Mouse (Mus musculus) neural tube, embryonic 11.5 days (tissue): ENCODE data around the gene Lpin3. TPM values are rescaled to one million over a fixed set of nuclear protein-coding genes. Genes with fewer than 3 reads are reported as not detected.

ENCODE experiments used
- ATAC-seq: fragments of 200-750 bp; cut with Nextera tagmentation; 2 replicates; pipeline ENCODE4 v1.8.0; 2017; ENCODE audit warnings: moderate number of reproducible peaks, mild to moderate bottlenecking, moderate TSS enrichment, moderate library complexity; ENCODE audit not compliant: insufficient read depth, low FRiP score, low TSS enrichment
- DNase-seq: peaks from one replicate; pipeline ENCODE4 v3.0.0-alpha.2; 2015; ENCODE audit warnings: low spot score
- H3K27ac ChIP-seq: fragments of 300-500 bp; sonication (generic); 2 replicates; pipeline ENCODE4 v1.5.1; 2014; ENCODE audit warnings: low read depth, mild to moderate bottlenecking, low read length
- H3K27me3 ChIP-seq: fragments of 300-500 bp; sonication (generic); 2 replicates; pipeline ENCODE4 v1.6.1; 2014; ENCODE audit warnings: mild to moderate bottlenecking, low read length, mixed read lengths; ENCODE audit not compliant: control insufficient read depth, insufficient read depth
- H3K36me3 ChIP-seq: fragments of 300-500 bp; sonication (generic); 2 replicates; pipeline ENCODE4 v1.6.1; 2014; ENCODE audit warnings: mild to moderate bottlenecking, low read length, moderate library complexity, mixed read lengths; ENCODE audit not compliant: control insufficient read depth, insufficient read depth
- H3K4me1 ChIP-seq: fragments of 300-500 bp; sonication (generic); 2 replicates; pipeline ENCODE4 v1.6.1; 2014; ENCODE audit warnings: low read length, mixed read lengths; ENCODE audit not compliant: control insufficient read depth, insufficient read depth
- H3K4me2 ChIP-seq: fragments of 300-500 bp; sonication (generic); 2 replicates; pipeline ENCODE4 v1.6.1; 2014; ENCODE audit warnings: low read depth, mild to moderate bottlenecking, moderate library complexity
- H3K4me3 ChIP-seq: fragments of 300-500 bp; sonication (generic); 2 replicates; pipeline ENCODE4 v1.5.1; 2014; ENCODE audit warnings: low read depth, low read length
- H3K9ac ChIP-seq: fragments of 300-500 bp; sonication (generic); 2 replicates; pipeline ENCODE4 v1.6.1; 2014; ENCODE audit warnings: mild to moderate bottlenecking, low read length
- H3K9me3 ChIP-seq: fragments of 300-500 bp; sonication (generic); 2 replicates; pipeline ENCODE4 v1.6.1; 2016; ENCODE audit warnings: low read length; ENCODE audit not compliant: control insufficient read depth
- WGBS: fragments of 180-500 bp; shearing (Covaris S2); extraction: QIAGEN DNeasy Blood & Tissue Kit; methylation state at CpG from one replicate; pipeline ENCODE4 v1.1.7; 2014; 5-methylcytosine and 5-hydroxymethylcytosine counted together
- polyA plus RNA-seq: library from polyadenylated mRNA; unstranded; fragments of >200 nt; fragmentation: Nextera tagmentation; extraction: Ambion mirVana; gene quantifications from 2 replicates; pipeline ENCODE4 v1.2.1, GENCODE M21; 2014

Gene Lpin3
- polyA plus RNA-seq, 1 experiment from 2014 or later = 0.29 TPM

DNA sequence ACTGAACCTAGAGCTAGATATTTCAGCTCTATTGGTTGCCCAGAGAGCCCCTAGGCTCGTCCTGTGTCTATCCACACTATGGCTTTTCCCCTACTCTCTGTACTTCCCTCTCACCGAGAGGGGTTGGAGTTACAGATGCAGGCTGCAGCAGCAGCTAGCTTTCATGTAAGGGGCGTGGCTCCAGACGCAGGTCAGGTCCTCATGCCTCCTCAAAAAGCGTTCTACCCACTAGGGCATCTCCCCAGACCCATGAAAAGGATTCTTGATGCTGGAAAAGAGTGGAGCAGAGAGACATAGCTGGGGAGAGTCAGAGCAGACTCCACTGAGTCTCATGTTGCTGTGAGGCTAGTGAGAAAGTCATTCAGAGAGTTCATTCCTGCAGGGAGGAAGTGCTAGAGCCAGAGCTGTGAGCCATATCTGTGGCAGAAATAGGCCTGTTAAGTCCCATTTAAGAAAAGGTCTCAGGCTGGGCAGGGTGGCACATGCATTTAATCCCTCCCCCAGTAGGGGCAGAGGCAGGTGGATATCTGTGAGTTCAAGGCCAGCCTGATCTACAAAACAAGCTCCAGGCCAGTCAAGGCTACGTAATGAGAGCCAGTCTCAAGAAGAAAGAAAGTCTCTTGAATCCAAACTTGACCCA is 1.1 kb downstream of the Lpin3 start:
- H3K27ac ChIP-seq = no peak overlapping the region
- 55% methylated on average over 6 of the region's 6 CpGs for WGBS
- no peak for ATAC-seq
- no peak overlapping the region for H3K4me3 ChIP-seq
- DNase-seq = no peak
- H3K36me3 ChIP-seq = no peaks in the 10 kb centered on the region
- no peaks in the 10 kb centered on the region for H3K27me3 ChIP-seq
- no peaks in the 10 kb centered on the region for H3K4me1 ChIP-seq
- H3K9ac ChIP-seq = no peak overlapping the region
- no peaks in the 10 kb centered on the region for H3K9me3 ChIP-seq
- H3K4me2 ChIP-seq = no peak overlapping the region

DNA sequence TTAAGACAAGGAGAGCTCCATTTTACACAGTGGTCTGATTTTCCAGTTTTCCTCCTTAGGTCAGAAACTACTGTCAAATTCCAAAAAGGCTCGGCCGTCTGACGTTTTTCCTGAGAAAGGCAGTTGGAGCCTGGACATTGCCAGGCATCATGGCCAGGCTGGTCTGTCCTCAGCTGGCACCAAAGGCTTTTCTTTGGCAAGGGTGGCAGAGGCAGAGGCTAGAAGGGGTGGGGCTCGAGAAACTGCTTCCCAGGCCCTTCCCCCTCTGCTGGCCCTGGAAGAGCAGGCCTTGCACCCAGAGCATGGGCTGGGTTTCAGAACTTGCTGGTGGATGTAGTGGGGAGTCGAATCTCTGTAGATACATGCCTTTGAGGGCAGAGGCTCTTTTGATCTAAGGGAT is 2.0 kb downstream of the Lpin3 start:
- Histone ChIP-seq H3K9ac (no peak overlapping the region), H3K27ac (no peak overlapping the region), H3K36me3 (no peaks in the 10 kb centered on the region), H3K4me3 (no peak overlapping the region), H3K27me3 (no peaks in the 10 kb centered on the region), H3K9me3 (no peaks in the 10 kb centered on the region), H3K4me1 (no peaks in the 10 kb centered on the region), H3K4me2 (no peak overlapping the region)
- no peak for ATAC-seq
- 74% methylated on average over 5 of the region's 5 CpGs for WGBS
- no peak for DNase-seq

DNA sequence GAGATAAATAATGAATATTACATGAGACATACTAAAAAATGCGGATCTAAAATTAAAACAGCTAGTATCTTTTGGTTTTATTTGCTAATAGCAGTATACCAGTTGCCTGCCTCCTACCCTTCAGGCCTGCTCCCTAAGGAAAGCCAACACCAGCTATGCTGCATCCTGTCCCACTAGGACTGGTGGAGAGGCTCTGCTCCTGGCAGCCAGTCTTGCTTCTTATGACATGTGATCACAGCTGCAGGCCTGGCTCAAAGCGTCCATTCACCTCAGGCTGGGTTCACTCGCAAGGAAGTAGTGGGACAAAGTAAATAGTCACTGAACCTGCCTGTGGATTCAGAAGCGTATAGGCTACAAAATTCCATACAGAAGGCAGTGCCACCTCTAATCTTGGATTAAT is 3.4 kb downstream of the Lpin3 start:
- peaks cover 5% of the 10 kb centered on the region; the same call in 1 of the 2 replicates for H3K4me1 ChIP-seq
- ATAC-seq = no peak
- H3K27ac ChIP-seq = no peak overlapping the region
- H3K27me3 ChIP-seq = peaks cover 12% of the 10 kb centered on the region
- H3K9me3 ChIP-seq = no peaks in the 10 kb centered on the region
- H3K36me3 ChIP-seq = no peaks in the 10 kb centered on the region
- DNase-seq = no peak
- WGBS = 79% methylated on average over 4 of the region's 4 CpGs
- H3K4me2 ChIP-seq = no peak overlapping the region
- H3K9ac ChIP-seq = no peak overlapping the region
- H3K4me3 ChIP-seq = no peak overlapping the region

DNA sequence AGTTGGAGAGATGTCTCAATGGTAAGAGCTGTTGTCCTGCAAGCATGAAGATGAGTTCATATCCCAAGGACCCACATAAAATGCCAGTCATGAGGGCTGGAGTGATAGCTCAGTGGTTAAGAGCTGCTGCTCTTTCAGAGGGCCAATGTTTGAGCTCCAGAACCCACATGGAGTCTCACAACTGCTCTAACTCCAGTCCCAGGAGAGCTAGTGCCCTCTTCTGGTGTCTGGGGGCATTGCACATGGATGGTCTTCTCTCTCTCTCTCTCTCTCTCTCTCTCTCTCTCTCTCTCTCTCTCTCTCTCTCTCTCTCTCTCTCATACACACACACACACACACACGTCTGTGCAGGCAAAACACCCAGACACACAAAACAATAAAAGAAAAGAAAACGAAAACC is 4.4 kb downstream of the Lpin3 start:
- DNase-seq (peak; percentile 58), ATAC-seq (no peak)
- no peak overlapping the region for H3K4me3 ChIP-seq
- H3K27ac ChIP-seq = no peak overlapping the region
- H3K9me3 ChIP-seq = no peaks in the 10 kb centered on the region
- peaks cover 12% of the 10 kb centered on the region for H3K27me3 ChIP-seq
- H3K36me3 ChIP-seq = no peaks in the 10 kb centered on the region
- H3K4me2 ChIP-seq = no peak overlapping the region
- no peak overlapping the region for H3K9ac ChIP-seq
- peaks cover 5% of the 10 kb centered on the region; the same call in 1 of the 2 replicates for H3K4me1 ChIP-seq
- WGBS = 34% methylated on average over 2 of the region's 2 CpGs

DNA sequence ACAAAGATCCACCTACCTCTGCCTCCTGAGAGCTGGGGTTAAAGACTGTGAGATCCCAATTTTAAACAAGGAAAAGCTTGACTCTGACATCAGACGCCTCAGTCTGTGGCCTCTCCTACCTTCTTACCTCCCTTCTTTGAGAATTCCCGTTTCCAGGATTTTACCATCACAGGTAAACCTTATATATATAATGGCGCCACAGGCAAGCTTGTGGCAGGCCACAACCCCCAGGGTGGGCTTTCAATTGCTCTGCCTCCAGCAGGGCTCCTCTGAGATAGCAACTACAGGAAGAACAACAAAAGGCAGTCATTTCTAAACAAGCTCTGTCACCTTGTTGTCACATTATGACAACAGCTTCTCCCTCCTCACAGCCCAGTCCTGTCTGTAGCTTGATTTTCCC is 5.8 kb downstream of the Lpin3 start:
- H3K4me3 ChIP-seq = no peak overlapping the region
- WGBS = 71% methylated on average over 3 of the region's 3 CpGs
- no peak overlapping the region for H3K27ac ChIP-seq
- H3K9ac ChIP-seq = no peak overlapping the region
- no peaks in the 10 kb centered on the region for H3K9me3 ChIP-seq
- peaks cover 5% of the 10 kb centered on the region; the same call in 1 of the 2 replicates for H3K4me1 ChIP-seq
- DNase-seq = no peak
- ATAC-seq = no peak
- H3K36me3 ChIP-seq = no peaks in the 10 kb centered on the region
- H3K27me3 ChIP-seq = peaks cover 12% of the 10 kb centered on the region
- H3K4me2 ChIP-seq = no peak overlapping the region

DNA sequence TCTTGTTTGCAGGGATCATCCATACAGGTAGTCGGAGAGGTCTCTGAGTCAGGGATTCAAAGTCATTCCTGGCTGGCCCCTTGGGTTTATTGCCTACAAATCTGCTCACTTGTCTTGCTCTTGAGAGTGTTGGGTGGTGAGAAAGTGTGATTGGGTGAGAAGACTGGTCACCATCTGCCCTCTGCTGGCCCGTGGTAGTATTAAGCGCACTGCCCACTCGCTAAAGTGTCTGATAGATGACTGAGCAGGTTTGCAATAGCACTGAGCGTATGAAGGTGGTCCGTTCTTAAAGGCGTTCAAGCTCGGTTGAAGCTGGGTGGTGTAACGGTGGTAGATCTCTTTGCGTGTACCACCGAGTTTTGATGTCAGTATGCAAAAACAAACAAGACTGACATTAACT is 6.8 kb downstream of the Lpin3 start:
- Histone ChIP-seq H3K4me2 (peak overlapping the region; percentile 70), H3K4me1 (peaks cover 5% of the 10 kb centered on the region; the same call in 1 of the 2 replicates), H3K27ac (no peak overlapping the region), H3K27me3 (peaks cover 12% of the 10 kb centered on the region), H3K9me3 (no peaks in the 10 kb centered on the region), H3K4me3 (peak overlapping the region; percentile 29), H3K9ac (no peak overlapping the region), H3K36me3 (no peaks in the 10 kb centered on the region)
- peak; percentile 68; the same call in 1 of the 2 replicates for ATAC-seq
- peak; percentile 85 for DNase-seq
- 2% methylated on average over 11 of the region's 11 CpGs for WGBS

GRCm38 (mm10) chr2:160887859-160888258 is 7.4 kb downstream of the Lpin3 start:
- peak overlapping the region; percentile 29 for H3K4me3 ChIP-seq
- no peak overlapping the region; the same call in 1 of the 2 replicates for H3K9ac ChIP-seq
- H3K9me3 ChIP-seq = no peaks in the 10 kb centered on the region
- ATAC-seq (no peak), DNase-seq (no peak)
- H3K36me3 ChIP-seq = no peaks in the 10 kb centered on the region
- WGBS = under 1% methylated on average over 26 of the region's 26 CpGs
- peak overlapping the region; percentile 70 for H3K4me2 ChIP-seq
- peaks cover 12% of the 10 kb centered on the region for H3K27me3 ChIP-seq
- peaks cover 5% of the 10 kb centered on the region; the same call in 1 of the 2 replicates for H3K4me1 ChIP-seq
- no peak overlapping the region for H3K27ac ChIP-seq

- no peak for ATAC-seq
Observed at GRCm38 (mm10) chr2:160891045-160891444, 10.6 kb downstream of the Lpin3 start.

DNA sequence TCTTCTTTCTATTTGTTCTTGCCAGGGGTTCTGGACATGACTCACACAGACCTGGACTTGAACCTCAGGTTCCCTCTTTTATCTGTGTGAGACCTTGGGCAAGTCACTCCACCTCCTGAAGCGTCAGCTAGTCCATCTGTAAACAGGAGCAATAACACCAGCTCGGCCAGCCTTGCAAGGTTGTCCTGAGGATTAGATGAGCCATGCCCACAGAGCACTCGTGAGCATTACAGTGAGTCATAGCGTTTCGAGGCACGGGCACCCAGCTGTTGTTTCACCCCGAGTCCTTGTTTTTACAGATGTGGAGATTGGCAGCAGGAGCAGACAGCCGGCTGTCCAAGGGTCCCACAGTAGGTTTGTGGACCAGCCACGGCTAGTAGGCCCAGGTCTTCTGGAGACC is 11.2 kb downstream of the Lpin3 start:
- no peaks in the 10 kb centered on the region for H3K36me3 ChIP-seq
- H3K4me1 ChIP-seq = peaks cover 5% of the 10 kb centered on the region; the same call in 1 of the 2 replicates
- 69% methylated on average over 9 of the region's 9 CpGs for WGBS
- no peak overlapping the region for H3K27ac ChIP-seq
- no peak overlapping the region for H3K4me3 ChIP-seq
- ATAC-seq (no peak), DNase-seq (no peak)
- no peak overlapping the region for H3K4me2 ChIP-seq
- H3K27me3 ChIP-seq = peaks cover 12% of the 10 kb centered on the region
- no peak overlapping the region for H3K9ac ChIP-seq
- no peaks in the 10 kb centered on the region for H3K9me3 ChIP-seq

More at GRCm38 (mm10) chr2:160891045-160891444, 10.6 kb downstream of the Lpin3 start:
- H3K4me1 ChIP-seq = peaks cover 5% of the 10 kb centered on the region; the same call in 1 of the 2 replicates
- no peak for DNase-seq
- no peak overlapping the region; the same call in 1 of the 2 replicates for H3K9ac ChIP-seq
- 80% methylated on average over 5 of the region's 5 CpGs for WGBS
- no peak overlapping the region for H3K27ac ChIP-seq
- no peak overlapping the region for H3K4me3 ChIP-seq
- H3K4me2 ChIP-seq = no peak overlapping the region
- H3K36me3 ChIP-seq = no peaks in the 10 kb centered on the region
- peaks cover 12% of the 10 kb centered on the region for H3K27me3 ChIP-seq
- no peaks in the 10 kb centered on the region for H3K9me3 ChIP-seq
